Mouse (Mus musculus): ENCODE measurements at regions not wholly inside any gene's neighbourhood (a gene's known extent, or its start where the extent isn't known, plus 50 kb on each side); places are given as distances from the start of the nearest gene placed in this dataset.

- H3K27ac ChIP-seq (ENCODE audit: control insufficient read depth, insufficient read depth, low read depth, low read length) = no peak overlapping the region
- no peaks in the 10 kb centered on the region; the same call in 1 of the 2 replicates for H3K4me1 ChIP-seq (ENCODE audit: control insufficient read depth, insufficient read depth, low read length)
- TF ChIP-seq POLR2A (IDR thresholded peaks at IDR 0.05; ENCODE audit: control insufficient read depth, low read depth, low read length) (no peak), CTCF (IDR thresholded peaks at IDR 0.05; ENCODE audit: control insufficient read depth, insufficient read depth, insufficient replicate concordance, low read depth, low read length) (no peak)
- H3K36me3 ChIP-seq (ENCODE audit: control insufficient read depth, insufficient read depth, low read length) = no peaks in the 10 kb centered on the region
- H3K27me3 ChIP-seq (ENCODE audit: control insufficient read depth, insufficient read depth, low read length) = no peaks in the 10 kb centered on the region
- no peak overlapping the region for H3K4me3 ChIP-seq (ENCODE audit: control insufficient read depth, low read depth, low read length)
These were observed 179.7 kb upstream of the Zfp618 start for GRCm38 (mm10) chr4:62785711-62786110.

GRCm38 (mm10) chr4:62789696-62790095, 175.7 kb upstream of the Zfp618 start:
- no peak overlapping the region for H3K27ac ChIP-seq (ENCODE audit: control insufficient read depth, insufficient read depth, low read depth, low read length)
- H3K4me3 ChIP-seq (ENCODE audit: control insufficient read depth, low read depth, low read length) = no peak overlapping the region
- TF ChIP-seq POLR2A (IDR thresholded peaks at IDR 0.05; ENCODE audit: control insufficient read depth, low read depth, low read length) (no peak), CTCF (IDR thresholded peaks at IDR 0.05; ENCODE audit: control insufficient read depth, insufficient read depth, insufficient replicate concordance, low read depth, low read length) (no peak)
- H3K4me1 ChIP-seq (ENCODE audit: control insufficient read depth, insufficient read depth, low read length) = no peaks in the 10 kb centered on the region
- no peaks in the 10 kb centered on the region for H3K27me3 ChIP-seq (ENCODE audit: control insufficient read depth, insufficient read depth, low read length)
- no peaks in the 10 kb centered on the region for H3K36me3 ChIP-seq (ENCODE audit: control insufficient read depth, insufficient read depth, low read length)

GRCm38 (mm10) chr4:62793582-62793981, 171.8 kb upstream of the Zfp618 start:
- H3K27ac ChIP-seq (ENCODE audit: control insufficient read depth, insufficient read depth, low read depth, low read length) = no peak overlapping the region
- no peaks in the 10 kb centered on the region for H3K4me1 ChIP-seq (ENCODE audit: control insufficient read depth, insufficient read depth, low read length)
- TF ChIP-seq CTCF (IDR thresholded peaks at IDR 0.05; ENCODE audit: control insufficient read depth, insufficient read depth, insufficient replicate concordance, low read depth, low read length) (no peak), POLR2A (IDR thresholded peaks at IDR 0.05; ENCODE audit: control insufficient read depth, low read depth, low read length) (no peak)
- no peaks in the 10 kb centered on the region for H3K27me3 ChIP-seq (ENCODE audit: control insufficient read depth, insufficient read depth, low read length)
- H3K4me3 ChIP-seq (ENCODE audit: control insufficient read depth, low read depth, low read length) = no peak overlapping the region
- H3K36me3 ChIP-seq (ENCODE audit: control insufficient read depth, insufficient read depth, low read length) = no peaks in the 10 kb centered on the region

- H3K4me3 ChIP-seq (ENCODE audit: control insufficient read depth, low read depth, low read length) = no peak overlapping the region
- no peaks in the 10 kb centered on the region for H3K27me3 ChIP-seq (ENCODE audit: control insufficient read depth, insufficient read depth, low read length)
- H3K27ac ChIP-seq (ENCODE audit: control insufficient read depth, insufficient read depth, low read depth, low read length) = no peak overlapping the region
- TF ChIP-seq CTCF (IDR thresholded peaks at IDR 0.05; ENCODE audit: control insufficient read depth, insufficient read depth, insufficient replicate concordance, low read depth, low read length) (no peak), POLR2A (IDR thresholded peaks at IDR 0.05; ENCODE audit: control insufficient read depth, low read depth, low read length) (no peak)
- no peaks in the 10 kb centered on the region for H3K36me3 ChIP-seq (ENCODE audit: control insufficient read depth, insufficient read depth, low read length)
- no peaks in the 10 kb centered on the region for H3K4me1 ChIP-seq (ENCODE audit: control insufficient read depth, insufficient read depth, low read length)
These were observed 169.8 kb upstream of the Zfp618 start for GRCm38 (mm10) chr4:62795538-62795937.

- Histone ChIP-seq H3K4me1 (ENCODE audit: control insufficient read depth, insufficient read depth, low read length) (no peaks in the 10 kb centered on the region), H3K27ac (ENCODE audit: control insufficient read depth, insufficient read depth, low read depth, low read length) (no peak overlapping the region), H3K4me3 (ENCODE audit: control insufficient read depth, low read depth, low read length) (no peak overlapping the region), H3K27me3 (ENCODE audit: control insufficient read depth, insufficient read depth, low read length) (no peaks in the 10 kb centered on the region), H3K36me3 (ENCODE audit: control insufficient read depth, insufficient read depth, low read length) (no peaks in the 10 kb centered on the region)
- no peak for TF ChIP-seq CTCF (IDR thresholded peaks at IDR 0.05; ENCODE audit: control insufficient read depth, insufficient read depth, insufficient replicate concordance, low read depth, low read length)
- no peak for TF ChIP-seq POLR2A (IDR thresholded peaks at IDR 0.05; ENCODE audit: control insufficient read depth, low read depth, low read length)
These were observed 165.4 kb upstream of the Zfp618 start for GRCm38 (mm10) chr4:62799923-62800322.

- no peak overlapping the region for H3K27ac ChIP-seq (ENCODE audit: control insufficient read depth, insufficient read depth, low read depth, low read length)
- no peaks in the 10 kb centered on the region for H3K36me3 ChIP-seq (ENCODE audit: control insufficient read depth, insufficient read depth, low read length)
- TF ChIP-seq CTCF (IDR thresholded peaks at IDR 0.05; ENCODE audit: control insufficient read depth, insufficient read depth, insufficient replicate concordance, low read depth, low read length) (no peak), POLR2A (IDR thresholded peaks at IDR 0.05; ENCODE audit: control insufficient read depth, low read depth, low read length) (no peak)
- no peaks in the 10 kb centered on the region for H3K4me1 ChIP-seq (ENCODE audit: control insufficient read depth, insufficient read depth, low read length)
- no peaks in the 10 kb centered on the region for H3K27me3 ChIP-seq (ENCODE audit: control insufficient read depth, insufficient read depth, low read length)
- no peak overlapping the region for H3K4me3 ChIP-seq (ENCODE audit: control insufficient read depth, low read depth, low read length)
These were observed 159.5 kb upstream of the Zfp618 start for GRCm38 (mm10) chr4:62805841-62806240.

- Histone ChIP-seq H3K4me3 (ENCODE audit: control insufficient read depth, low read depth, low read length) (no peak overlapping the region), H3K4me1 (ENCODE audit: control insufficient read depth, insufficient read depth, low read length) (no peaks in the 10 kb centered on the region), H3K36me3 (ENCODE audit: control insufficient read depth, insufficient read depth, low read length) (no peaks in the 10 kb centered on the region), H3K27ac (ENCODE audit: control insufficient read depth, insufficient read depth, low read depth, low read length) (no peak overlapping the region), H3K27me3 (ENCODE audit: control insufficient read depth, insufficient read depth, low read length) (no peaks in the 10 kb centered on the region)
- TF ChIP-seq POLR2A (IDR thresholded peaks at IDR 0.05; ENCODE audit: control insufficient read depth, low read depth, low read length) (no peak), CTCF (IDR thresholded peaks at IDR 0.05; ENCODE audit: control insufficient read depth, insufficient read depth, insufficient replicate concordance, low read depth, low read length) (no peak)
These were observed 158.6 kb upstream of the Zfp618 start for GRCm38 (mm10) chr4:62806786-62807185.

Measured in testis, adult 2 months (tissue).